Mouse (Mus musculus) erythroblast, embryonic 14.5 days (primary cell): ENCODE results near the gene Trap1.

ENCODE experiments used
- GATA1 ChIP-seq: IDR thresholded peaks from 2 replicates; pipeline ENCODE4 v1.6.1; 2012; ENCODE audit warnings: low read length, inconsistent platforms, mixed read lengths
- TAL1 ChIP-seq: IDR thresholded peaks from 3 replicates; pipeline ENCODE4 v1.6.1; 2012; ENCODE audit warnings: low read length, inconsistent platforms, mixed read lengths

- no peak for TF ChIP-seq GATA1
- TF ChIP-seq TAL1, result no peak
Observed at GRCm38 (mm10) chr16:4096141-4096540, 18.5 kb upstream of the Trap1 start.
